Mouse (Mus musculus): Measurements from ENCODE around the gene Ppp3cb. TPM values are rescaled to one million over a fixed set of nuclear protein-coding genes. Genes with fewer than 3 reads are reported as not detected.
"Not testable (repeated sequence)": the region's sequence is repeated elsewhere in the genome, so short reads cannot be mapped to it uniquely, and the experiment has no call there.

The Ppp3cb gene
- polyA plus RNA-seq (2012; ENCODE audit: insufficient read depth, low replicate concordance), result 1.00 and 1.6 TPM in 2 replicates

DNA sequence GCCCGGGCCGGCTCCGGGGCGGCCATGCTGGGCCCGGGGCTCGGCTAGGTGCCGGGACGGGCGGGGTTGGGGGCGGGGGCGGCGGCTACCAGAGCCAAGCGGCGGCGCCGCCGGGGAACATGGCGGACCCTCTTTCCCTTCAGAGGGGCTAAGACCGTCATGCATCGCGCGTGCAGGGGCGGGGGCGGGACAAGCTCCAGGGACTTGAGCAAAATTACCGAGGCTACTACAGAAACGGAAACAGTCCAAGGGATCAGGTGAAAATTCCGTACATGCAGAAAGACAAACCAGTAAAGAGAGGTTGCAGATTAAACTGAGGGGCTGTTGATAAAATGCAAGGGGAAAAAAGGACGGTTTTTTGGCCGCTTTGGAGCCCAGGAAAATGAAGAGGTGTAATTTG is at the start of gene Ppp3cb:
Gene Ppp3cb (minus strand): TSS at position 159 of the 400 bp plus-strand sequence.
- H3K9me3 ChIP-seq, result no peaks in the 10 kb centered on the region
- H3K27me3 ChIP-seq (replicated peaks), result no peaks in the 10 kb centered on the region
- H3K36me3 ChIP-seq (replicated peaks; ENCODE audit: low read length), result peaks cover 38% of the 10 kb centered on the region
- TF ChIP-seq FLI1 (IDR thresholded peaks at IDR 0.05; ENCODE audit: low read length) (no peak), GATA1 (IDR thresholded peaks at IDR 0.05; ENCODE audit: borderline replicate concordance, low read length) (no peak)
- H3K4me3 ChIP-seq (replicated peaks), result peak within 1 kb of the TSS; percentile 93
- H3K4me1 ChIP-seq, result peaks cover 33% of the 10 kb centered on the region; the same call in 1 of the 2 replicates

DNA sequence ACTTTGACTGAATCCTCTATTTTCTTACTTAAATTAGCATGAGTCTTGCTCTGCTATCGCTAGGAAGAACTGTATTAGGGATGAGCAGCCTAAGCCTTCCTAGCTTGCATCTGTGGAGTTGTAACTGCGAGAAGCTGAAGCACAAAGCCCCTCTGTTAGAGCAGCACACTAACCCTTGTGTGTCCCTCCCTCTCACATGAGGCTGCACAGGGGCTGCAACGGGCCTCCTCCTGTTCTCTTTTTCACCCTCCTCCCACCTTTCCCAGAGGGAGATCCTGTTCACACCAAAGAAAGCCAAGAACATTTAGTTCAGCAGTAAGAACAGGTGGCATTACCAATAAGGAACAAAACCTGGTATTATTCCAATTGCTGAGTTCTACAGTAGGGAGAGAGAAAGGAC is 49.4 kb upstream of the Ppp3cb start:
- H3K9me3 ChIP-seq, result no peaks in the 10 kb centered on the region
- no peak for TF ChIP-seq FLI1 (IDR thresholded peaks at IDR 0.05; ENCODE audit: low read length)
- no peak for TF ChIP-seq GATA1 (IDR thresholded peaks at IDR 0.05; ENCODE audit: borderline replicate concordance, low read length)
- H3K4me1 ChIP-seq, result peaks cover 57% of the 10 kb centered on the region
- H3K4me3 ChIP-seq (replicated peaks), result no peak overlapping the region
- H3K36me3 ChIP-seq (replicated peaks; ENCODE audit: low read length), result peaks cover 24% of the 10 kb centered on the region
- H3K27me3 ChIP-seq (replicated peaks), result no peaks in the 10 kb centered on the region

DNA sequence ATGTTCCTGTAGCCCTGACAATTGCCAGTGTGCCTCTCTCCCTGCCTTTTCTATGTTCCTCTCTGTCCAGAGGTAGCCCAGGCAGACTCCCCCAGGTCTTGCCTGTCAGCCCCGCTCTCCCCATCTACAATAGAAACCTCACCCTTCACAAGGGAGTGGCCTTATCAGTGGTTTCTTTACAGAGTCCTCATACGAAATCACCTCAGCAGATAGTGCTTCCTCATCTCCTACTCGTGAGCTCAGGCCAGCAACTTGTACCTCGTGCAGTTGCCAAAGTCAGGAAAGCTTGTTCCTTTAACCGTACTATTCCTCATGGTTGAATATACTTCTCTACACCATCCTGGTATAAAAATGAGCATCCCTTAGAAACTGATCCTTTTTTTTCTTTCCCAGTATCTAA is 41.1 kb upstream of the Ppp3cb start:
- Histone ChIP-seq H3K4me1 (peaks cover 14% of the 10 kb centered on the region), H3K9me3 (no peaks in the 10 kb centered on the region), H3K36me3 (replicated peaks; ENCODE audit: low read length) (peaks cover 83% of the 10 kb centered on the region), H3K27me3 (replicated peaks) (no peaks in the 10 kb centered on the region), H3K4me3 (replicated peaks) (no peak overlapping the region)
- TF ChIP-seq FLI1 (IDR thresholded peaks at IDR 0.05; ENCODE audit: low read length) (no peak), GATA1 (IDR thresholded peaks at IDR 0.05; ENCODE audit: borderline replicate concordance, low read length) (no peak)

DNA sequence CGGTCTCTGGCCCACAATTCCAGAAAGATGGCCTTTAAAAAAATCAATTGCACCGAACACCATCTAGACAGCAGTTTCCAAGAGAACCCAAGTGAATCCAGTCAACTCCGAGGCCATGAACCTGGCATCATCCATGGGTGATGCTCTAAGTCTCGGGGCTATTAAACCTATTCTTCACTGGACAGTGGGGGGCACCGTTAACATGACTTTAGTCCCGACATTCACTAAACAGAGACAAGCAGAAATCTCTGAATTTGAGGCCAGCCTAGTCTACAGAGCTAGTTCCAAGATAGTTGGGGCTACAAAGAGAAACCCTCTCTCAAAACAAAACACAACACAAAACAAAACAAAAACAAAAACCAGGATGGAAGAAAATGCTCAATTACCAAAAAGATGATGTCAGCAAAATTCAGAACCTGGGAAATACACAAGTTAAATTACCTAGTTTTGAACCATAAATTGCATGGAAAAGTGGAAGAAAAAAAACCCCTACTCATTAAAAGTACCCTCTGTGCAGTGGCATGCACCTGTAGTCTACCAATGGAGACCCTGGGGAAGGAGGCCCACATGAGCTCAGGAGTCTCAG is 32.5 kb upstream of the Ppp3cb start:
- Histone ChIP-seq H3K36me3 (replicated peaks; ENCODE audit: low read length) (peaks cover 86% of the 10 kb centered on the region), H3K9me3 (no peaks in the 10 kb centered on the region), H3K4me3 (replicated peaks) (no peak overlapping the region), H3K27me3 (replicated peaks) (no peaks in the 10 kb centered on the region), H3K4me1 (peaks cover 8% of the 10 kb centered on the region)
- TF ChIP-seq FLI1 (IDR thresholded peaks at IDR 0.05; ENCODE audit: low read length), result no peak
- TF ChIP-seq GATA1 (IDR thresholded peaks at IDR 0.05; ENCODE audit: borderline replicate concordance, low read length), result no peak

DNA sequence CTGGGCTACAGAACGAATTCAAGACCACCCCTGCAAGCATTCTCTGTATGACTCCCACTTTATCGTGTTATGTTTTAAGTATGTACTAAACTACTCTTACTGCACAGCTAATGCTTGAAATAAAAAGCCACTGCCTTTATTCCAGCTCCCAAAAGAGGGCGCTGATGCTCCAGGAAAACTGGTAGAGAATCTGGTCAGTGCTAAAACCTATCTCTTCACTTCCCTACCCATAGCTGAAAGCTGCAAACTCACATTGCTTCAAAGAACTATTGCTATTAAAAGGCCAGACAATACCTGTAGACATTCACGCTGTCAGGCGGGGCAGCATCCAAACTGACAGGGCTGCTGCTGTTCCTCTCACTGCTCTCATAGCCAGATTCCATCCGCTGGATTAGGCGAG is 29.8 kb upstream of the Ppp3cb start:
- no peaks in the 10 kb centered on the region; the same call in 1 of the 2 replicates for H3K4me1 ChIP-seq
- peaks cover 86% of the 10 kb centered on the region for H3K36me3 ChIP-seq (replicated peaks; ENCODE audit: low read length)
- H3K9me3 ChIP-seq, result no peaks in the 10 kb centered on the region
- TF ChIP-seq FLI1 (IDR thresholded peaks at IDR 0.05; ENCODE audit: low read length) (no peak), GATA1 (IDR thresholded peaks at IDR 0.05; ENCODE audit: borderline replicate concordance, low read length) (no peak)
- H3K27me3 ChIP-seq (replicated peaks), result no peaks in the 10 kb centered on the region
- no peak overlapping the region for H3K4me3 ChIP-seq (replicated peaks)

DNA sequence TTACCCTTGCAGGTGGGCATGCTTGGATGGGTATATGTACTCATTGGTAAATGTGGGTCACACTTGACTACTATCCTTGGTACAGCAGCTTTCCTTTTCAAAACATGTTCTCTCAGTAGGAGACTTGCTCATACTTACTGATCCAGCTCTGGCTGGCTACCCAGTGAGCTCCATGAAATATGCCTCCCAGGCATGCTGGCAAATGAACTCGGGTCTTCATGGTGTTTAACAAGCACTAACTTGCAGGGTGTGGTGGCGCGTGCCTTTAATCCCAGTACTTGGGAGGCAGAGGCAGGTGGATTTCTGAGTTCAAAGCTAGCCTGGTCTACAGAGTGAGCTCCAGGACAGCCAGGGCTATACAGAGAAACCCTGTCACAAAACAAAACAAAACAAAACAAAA is 26.8 kb upstream of the Ppp3cb start:
- not testable (repeated sequence) for H3K27me3 ChIP-seq (replicated peaks); H3K4me1 ChIP-seq; H3K4me3 ChIP-seq (replicated peaks); H3K9me3 ChIP-seq
- peaks cover 93% of the 10 kb centered on the region for H3K36me3 ChIP-seq (replicated peaks; ENCODE audit: low read length)

DNA sequence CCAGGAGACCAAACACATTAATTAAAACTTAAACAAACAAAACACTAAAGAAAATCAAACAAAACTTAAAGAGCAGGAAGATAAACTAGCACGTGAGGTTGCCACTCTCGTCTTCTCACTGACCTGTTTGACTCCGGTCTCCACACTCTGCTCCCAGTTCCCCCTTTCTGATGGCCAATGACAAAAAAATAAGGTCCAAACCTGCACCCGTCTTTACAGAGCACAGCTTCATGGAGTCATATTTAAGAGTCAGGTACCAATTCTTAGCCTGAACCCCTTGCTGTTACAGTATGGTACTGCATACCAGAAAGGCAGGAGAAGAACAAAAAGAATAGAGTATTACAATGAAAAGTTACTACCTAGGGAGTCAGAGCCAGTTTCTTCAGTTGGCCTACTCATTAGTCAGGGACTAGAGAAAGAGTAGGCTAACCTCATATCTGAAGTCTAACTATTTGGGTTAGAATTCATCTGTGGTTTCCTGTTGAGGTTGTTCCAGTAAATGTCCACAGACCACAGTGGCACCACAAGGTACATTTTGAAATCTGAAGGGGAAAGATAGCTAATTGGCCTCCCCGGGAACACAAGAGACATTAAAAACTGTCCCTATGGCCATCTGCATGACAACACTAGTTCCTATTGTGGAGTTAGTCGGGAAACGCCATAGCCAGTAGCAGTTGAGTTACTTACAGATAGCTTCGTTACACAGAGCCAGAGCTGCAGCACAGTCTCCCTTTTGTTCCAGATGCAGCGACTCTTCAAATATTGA is 19.1 kb upstream of the Ppp3cb start:
- peaks cover 28% of the 10 kb centered on the region for H3K4me1 ChIP-seq
- no peak for TF ChIP-seq FLI1 (IDR thresholded peaks at IDR 0.05; ENCODE audit: low read length)
- no peak; the same call in 2 of the 3 replicates for TF ChIP-seq GATA1 (IDR thresholded peaks at IDR 0.05; ENCODE audit: borderline replicate concordance, low read length)
- H3K4me3 ChIP-seq (replicated peaks), result peak overlapping the region; percentile 79
- peaks cover 31% of the 10 kb centered on the region for H3K27me3 ChIP-seq (replicated peaks)
- no peaks in the 10 kb centered on the region for H3K9me3 ChIP-seq
- peaks cover 98% of the 10 kb centered on the region for H3K36me3 ChIP-seq (replicated peaks; ENCODE audit: low read length)

DNA sequence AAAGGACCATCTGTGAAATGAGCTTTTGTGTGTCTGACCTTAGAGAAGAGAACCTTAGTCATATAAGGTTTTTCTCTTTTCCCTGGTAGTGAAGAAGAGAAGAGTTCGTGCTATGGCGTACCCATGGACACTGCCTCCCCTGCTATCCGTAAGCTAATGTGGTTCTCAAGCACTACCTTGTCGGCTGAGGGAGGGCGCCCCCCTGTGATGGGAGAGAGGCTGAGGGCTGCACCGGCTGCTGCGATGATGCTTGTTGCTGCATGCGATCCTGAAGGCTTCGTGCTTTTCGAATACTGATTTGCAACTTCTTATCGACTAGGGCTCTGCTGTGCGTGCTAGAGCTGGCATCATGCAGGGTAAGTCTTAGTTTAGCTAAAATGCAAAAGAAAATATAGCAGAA is 18.3 kb upstream of the Ppp3cb start:
- H3K4me3 ChIP-seq (replicated peaks), result no peak overlapping the region
- TF ChIP-seq GATA1 (IDR thresholded peaks at IDR 0.05; ENCODE audit: borderline replicate concordance, low read length) (no peak), FLI1 (IDR thresholded peaks at IDR 0.05; ENCODE audit: low read length) (no peak)
- H3K36me3 ChIP-seq (replicated peaks; ENCODE audit: low read length), result peaks cover 97% of the 10 kb centered on the region
- H3K4me1 ChIP-seq, result peaks cover 28% of the 10 kb centered on the region
- peaks cover 29% of the 10 kb centered on the region for H3K27me3 ChIP-seq (replicated peaks)
- H3K9me3 ChIP-seq, result no peaks in the 10 kb centered on the region

DNA sequence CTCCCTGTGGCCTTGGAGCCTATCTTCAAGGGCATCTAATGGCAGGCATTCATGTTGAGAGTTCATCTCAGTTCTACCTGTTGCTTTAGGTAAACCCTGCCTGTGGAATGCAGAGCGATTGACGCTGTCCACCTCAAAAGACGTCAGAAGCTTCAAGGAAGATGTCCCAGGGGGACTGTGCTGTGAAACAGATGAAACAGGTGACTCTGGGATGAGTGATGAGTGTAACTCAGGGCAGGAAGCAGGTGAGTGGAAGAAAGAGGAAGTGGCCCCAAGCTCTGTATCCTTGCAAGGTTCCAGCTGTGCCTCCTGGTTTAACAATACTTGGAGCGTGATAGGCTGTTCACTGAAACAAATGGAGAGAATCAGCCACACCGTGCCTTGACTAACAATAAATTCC is 15.5 kb upstream of the Ppp3cb start:
- Histone ChIP-seq H3K27me3 (replicated peaks) (peaks cover 21% of the 10 kb centered on the region), H3K4me3 (replicated peaks) (no peak overlapping the region), H3K4me1 (peaks cover 24% of the 10 kb centered on the region), H3K36me3 (replicated peaks; ENCODE audit: low read length) (peaks cover 92% of the 10 kb centered on the region), H3K9me3 (peaks cover 4% of the 10 kb centered on the region; the same call in 1 of the 2 replicates)
- TF ChIP-seq GATA1 (IDR thresholded peaks at IDR 0.05; ENCODE audit: borderline replicate concordance, low read length) (no peak), FLI1 (IDR thresholded peaks at IDR 0.05; ENCODE audit: low read length) (no peak)

DNA sequence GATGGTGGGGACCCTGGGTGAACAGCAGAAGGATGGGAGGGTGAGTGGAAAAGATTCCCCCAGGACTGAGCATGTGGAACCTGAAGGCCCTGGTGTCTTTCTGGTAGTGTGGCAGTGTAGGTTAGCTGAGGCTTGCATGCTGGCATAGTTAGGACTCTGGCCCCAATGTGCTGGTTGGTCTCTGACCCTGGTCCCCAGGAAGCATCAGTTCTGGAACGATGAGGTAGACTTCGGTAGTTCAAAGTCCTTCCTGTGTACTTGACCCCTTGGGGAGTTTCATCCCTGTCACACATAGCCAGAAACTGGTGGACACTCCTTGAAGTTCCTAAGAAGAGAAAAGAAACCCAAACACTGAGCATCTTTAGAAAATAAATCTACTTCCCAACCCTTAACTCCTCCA is 3.8 kb upstream of the Ppp3cb start:
- Histone ChIP-seq H3K27me3 (replicated peaks) (no peaks in the 10 kb centered on the region), H3K36me3 (replicated peaks; ENCODE audit: low read length) (peaks cover 76% of the 10 kb centered on the region)
- TF ChIP-seq FLI1 (IDR thresholded peaks at IDR 0.05; ENCODE audit: low read length) (no peak), GATA1 (IDR thresholded peaks at IDR 0.05; ENCODE audit: borderline replicate concordance, low read length) (no peak)

More for the DNA sequence above, 3.8 kb upstream of the Ppp3cb start:
- Histone ChIP-seq H3K9me3 (no peaks in the 10 kb centered on the region), H3K4me1 (peaks cover 5% of the 10 kb centered on the region; the same call in 1 of the 2 replicates), H3K4me3 (replicated peaks) (no peak overlapping the region)
